Mouse (Mus musculus): ENCODE measurements around the gene Tnnc1.
A peak's percentile ranks its signal among the peaks of the same experiment; 100 is the strongest.

Tnnc1 gene

DNA sequence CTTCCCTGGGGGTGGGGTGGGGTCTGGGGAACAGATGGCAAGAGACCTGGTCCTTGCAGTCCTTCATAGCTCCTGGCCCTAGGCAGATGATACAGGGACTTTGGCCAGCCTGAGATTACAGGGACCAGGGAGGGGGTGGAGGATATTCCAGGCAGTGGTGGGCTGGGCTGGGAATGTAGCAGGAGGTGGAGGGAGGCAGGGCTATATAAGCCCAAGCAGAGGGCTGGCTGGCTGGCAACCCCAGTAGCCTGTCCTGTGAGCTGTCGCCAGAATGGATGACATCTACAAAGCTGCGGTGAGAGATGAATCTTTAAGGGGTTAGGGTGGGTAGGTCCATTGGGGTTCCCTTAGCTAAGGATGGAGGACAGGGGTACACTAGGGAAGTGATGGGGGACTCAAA is at the start of gene Tnnc1:
Tnnc1 (plus strand) TSS at position 229 of the 400 bp plus-strand sequence.
- DNase-seq: no peak

DNA sequence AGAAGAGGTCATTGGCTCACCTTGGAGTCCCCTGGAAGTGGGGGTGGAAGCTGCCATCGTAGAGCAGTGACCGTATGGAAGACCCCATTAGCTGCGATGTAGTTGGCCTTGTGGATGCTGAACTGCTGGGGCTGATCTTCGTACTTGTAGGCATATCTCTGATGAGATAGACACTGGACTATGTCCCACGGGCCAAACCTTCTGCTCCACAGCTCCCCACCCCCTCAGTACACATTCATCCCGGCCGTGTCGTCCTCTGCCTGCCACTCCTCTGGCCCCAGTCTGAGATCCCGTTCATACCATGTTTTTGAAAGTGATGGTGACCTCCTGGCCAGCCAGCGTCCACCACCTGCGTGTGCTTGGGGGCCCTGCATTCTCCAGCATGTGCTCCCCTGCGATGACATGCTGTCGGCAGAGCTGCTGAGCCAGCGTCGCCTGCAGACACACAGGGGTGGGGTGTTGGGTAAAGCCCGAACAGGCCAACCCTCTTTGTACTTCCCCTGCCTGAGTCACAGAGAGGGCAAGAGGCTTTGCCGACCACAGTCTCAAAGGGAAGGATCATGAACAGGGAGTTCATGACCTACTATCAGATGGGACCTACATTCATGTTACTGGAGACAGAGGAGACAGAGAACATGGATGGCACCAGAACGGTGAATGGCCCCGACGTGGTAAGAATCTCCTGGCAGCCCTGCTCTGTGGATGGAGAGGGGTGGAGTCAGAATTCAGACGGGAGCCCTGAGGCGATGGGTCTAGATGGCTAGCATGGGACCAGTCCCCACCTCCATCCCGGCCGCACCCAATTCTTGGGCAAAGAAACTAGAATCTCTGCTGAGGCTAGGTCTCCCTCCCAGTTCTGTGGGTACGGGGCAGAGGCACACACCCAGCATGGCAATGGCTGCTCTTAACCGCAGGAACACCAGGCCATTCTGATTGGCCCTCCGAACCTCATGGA is 47.6 kb upstream of the Tnnc1 start:
- DNase-seq: no peak

DNA sequence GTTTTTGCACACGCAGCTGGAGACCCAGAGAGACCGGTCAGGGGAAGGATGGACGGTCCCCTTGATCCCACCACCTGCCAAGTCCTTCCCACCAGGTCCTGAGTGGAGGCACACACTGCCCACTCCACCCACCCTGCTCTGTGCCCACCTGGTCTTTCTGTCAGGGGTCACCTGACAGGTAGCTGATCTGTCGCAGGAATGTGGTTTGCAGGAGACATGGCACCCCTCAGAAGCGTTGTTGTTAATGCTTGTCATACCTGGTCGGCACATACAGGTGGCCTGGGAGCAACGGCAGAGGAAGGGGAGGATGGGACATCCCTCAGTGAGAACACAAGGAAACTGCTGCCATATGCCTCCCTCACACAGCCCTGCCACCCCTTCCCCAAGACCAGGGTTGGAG is 46.9 kb upstream of the Tnnc1 start:
- DNase-seq: no peak

DNA sequence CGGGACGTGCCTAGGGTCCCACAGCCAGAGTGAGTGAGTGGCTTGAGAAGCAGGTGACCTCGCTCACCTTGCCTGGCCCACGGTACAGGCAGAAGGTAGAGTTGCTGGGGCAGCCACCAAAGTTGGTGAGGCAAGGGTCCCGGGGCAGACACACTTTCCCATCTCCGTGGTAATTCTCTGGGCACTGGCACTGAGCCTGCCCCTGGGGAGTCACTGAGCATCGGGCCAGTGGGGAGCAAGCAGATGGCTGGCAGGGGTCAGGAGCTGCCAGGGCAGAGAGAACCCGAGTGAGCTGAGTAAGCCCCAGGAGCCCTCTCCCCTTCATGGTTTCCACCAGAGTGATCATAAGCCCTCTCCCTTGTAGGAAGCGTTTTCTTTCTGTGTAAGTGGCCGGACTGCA is 46.5 kb upstream of the Tnnc1 start:
- no peak for DNase-seq

DNA sequence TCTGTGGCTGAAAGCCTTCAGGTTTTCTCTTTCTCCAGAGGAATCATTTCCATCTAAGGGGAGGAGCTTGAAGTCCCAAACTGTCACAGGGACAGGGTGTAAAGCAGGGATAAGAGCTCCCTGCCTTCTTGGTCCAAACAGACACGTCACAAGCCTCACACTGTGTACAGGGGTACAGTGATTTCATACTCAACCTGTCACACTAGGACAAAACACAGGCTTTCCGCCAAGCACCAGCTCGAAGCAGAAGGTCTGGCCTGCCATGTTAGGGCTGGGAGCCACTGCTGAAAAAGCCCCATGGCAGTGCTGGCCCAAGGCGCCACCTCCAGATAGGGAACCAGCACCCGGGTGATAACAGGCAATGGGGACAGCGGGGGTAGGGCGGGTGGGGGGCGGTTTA is 44.0 kb upstream of the Tnnc1 start:
- no peak for DNase-seq

GRCm38 (mm10) chr14:31165010-31165409 is 43.1 kb upstream of the Tnnc1 start:
- no peak for DNase-seq

GRCm38 (mm10) chr14:31165458-31165857 is 42.7 kb upstream of the Tnnc1 start:
- no peak for DNase-seq

DNA sequence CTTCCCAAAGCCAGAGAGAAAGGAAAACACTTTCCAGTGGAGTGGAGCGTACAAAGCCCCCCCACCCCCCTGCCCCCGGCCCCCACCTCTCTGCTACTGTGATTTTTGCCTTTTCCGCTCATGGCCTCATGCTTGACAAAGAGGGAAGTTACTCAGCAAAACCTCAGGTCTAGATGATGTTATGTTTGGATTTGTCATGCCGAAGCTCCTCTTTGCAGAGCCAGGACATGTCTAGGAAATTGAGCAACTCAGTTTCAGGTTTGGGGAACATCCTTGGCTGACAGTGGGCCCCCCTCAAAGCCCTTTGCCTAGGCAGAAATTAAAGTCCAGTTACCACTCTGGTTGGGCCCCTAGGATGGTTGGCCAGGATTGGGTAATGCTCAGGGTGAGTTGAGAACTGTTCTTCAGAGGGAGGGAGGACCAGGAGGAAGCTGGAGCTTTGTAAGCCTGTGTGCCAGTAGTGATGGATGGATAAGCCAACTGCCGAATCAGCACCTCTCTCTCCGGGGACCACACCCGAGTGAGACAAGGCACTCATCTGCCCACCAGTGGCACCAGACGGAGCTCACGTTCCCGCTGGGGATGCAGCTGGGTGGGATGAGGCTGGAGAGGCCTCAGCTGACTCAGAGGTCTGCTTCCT is 42.0 kb upstream of the Tnnc1 start:
- no peak for DNase-seq

- no peak for DNase-seq
Measured at GRCm38 (mm10) chr14:31166827-31167226, 41.3 kb upstream of the Tnnc1 start.

- DNase-seq: peak; percentile 59
Measured at GRCm38 (mm10) chr14:31168425-31168824, 39.7 kb upstream of the Tnnc1 start, which contains the start of gene Stab1. Stab1 (minus strand) TSS chr14:31168641.

- no peak for DNase-seq
Measured at GRCm38 (mm10) chr14:31169508-31169907, 38.6 kb upstream of the Tnnc1 start.

GRCm38 (mm10) chr14:31170963-31171362 is 37.1 kb upstream of the Tnnc1 start:
- DNase-seq: no peak

GRCm38 (mm10) chr14:31171386-31171785 is 36.7 kb upstream of the Tnnc1 start:
- no peak for DNase-seq

DNA sequence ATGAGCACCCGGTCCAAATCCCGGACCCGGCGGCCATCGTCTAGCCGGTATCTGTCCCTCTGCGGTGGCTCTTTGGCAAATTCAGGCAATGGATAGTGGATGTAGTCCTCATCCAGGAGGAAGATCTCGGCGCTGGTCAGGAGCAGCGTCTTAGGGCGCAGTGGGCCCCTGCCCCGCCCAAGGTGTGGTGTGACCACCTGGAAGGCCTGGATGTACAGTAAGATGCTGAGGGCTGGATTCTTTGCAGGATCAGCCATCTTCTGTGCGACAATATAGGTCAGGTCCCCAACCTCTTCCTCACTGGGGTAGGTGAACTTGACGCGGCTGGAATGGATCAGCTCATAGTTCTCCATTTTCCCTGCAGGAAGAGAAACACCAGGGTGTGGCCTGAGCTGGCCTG is 36.3 kb upstream of the Tnnc1 start:
- DNase-seq: no peak

- DNase-seq: peak; percentile 50
Measured at GRCm38 (mm10) chr14:31172781-31173455, 35.2 kb upstream of the Tnnc1 start.

DNA sequence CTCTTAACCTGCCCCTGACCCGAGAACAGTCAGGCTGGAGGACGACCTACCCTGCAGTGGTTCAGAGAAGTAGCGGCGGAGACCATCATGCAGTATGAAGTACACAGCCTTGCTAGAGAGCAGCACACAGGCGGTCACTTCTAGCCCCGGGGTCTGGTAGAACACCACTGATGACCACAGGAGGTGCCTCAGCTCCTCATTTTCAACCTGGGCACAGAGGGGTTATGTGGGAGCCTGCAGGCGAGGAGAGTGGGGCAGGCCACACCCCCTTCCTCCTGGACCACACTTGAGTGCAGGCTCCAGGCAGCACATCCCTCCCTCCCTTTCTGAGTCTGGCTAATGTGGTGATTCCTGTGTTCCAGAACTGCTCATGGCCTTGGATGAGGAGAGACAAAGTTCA is 34.6 kb upstream of the Tnnc1 start:
- DNase-seq: no peak

DNA sequence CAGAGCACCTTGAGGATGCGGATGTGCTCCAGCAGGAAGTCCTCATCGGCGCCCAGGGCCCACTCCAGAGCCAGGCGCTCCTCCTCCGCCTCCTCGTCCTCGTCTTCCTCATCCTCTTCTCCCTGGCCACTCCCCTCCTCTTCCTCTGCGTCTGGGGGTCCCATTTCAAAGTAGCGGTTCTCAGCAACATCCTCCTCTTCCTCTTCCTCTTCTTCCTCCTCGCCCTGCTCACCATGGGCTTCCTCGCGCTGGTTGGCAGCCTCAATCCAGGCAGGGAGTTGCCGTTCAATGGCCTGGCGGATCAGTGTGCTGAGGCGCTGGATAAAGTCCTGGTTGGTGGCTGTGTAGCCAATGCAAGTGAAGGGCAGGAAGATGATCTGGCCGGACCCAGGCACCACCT is 30.8 kb upstream of the Tnnc1 start:
- DNase-seq: no peak

DNA sequence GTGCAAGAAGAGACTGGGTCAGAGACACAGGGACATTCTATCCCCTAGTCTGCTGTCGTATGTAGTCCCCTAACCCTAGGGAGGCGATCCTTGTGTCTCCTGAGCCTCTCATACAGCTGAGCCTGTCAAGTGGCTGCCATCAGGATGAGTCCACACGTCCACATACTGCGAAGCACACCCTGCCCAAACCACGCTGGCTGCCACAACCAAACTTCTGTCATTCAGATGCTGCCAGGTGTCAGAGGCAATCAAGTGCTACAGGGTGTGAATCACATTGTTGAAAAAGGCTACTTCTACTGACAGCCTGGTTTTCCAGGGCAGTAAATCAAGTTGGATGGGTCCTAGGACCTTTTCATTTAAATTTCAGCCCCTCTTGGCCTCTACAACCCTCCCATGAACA is 30.4 kb upstream of the Tnnc1 start:
- DNase-seq: no peak

DNA sequence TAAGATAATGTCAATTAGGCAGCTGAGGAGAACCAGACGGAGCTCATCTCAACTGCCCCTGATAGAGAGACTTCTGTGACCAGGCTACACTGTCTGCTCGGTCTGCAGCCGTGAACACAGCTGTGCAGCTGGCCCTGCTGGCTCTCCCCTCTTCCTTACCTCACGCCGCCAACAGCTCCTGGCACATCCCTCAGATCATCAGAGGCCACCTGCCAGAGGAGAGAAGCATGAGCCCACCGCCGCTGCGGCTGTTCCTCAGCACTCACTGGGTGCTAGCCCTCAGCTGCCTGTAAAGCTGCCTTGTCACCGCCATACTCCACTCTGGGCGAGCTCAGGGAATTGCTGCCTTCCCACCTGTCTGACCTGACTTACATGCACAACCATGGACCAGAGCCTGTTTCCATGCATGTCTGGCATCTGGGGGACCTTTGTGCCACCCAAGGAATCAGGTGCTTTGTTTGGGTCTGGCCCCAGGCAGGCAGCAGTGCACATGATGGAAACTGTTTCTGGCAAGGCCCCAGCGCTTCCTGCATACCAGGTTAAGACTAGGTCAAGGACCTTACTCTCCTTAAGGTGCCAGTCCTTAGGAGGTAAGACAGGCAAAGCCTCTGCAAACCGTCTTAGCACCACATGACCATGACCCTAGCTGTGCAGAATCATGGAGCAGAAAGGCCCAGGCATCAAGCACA is 28.3 kb upstream of the Tnnc1 start:
- DNase-seq: peak; percentile 86

DNA sequence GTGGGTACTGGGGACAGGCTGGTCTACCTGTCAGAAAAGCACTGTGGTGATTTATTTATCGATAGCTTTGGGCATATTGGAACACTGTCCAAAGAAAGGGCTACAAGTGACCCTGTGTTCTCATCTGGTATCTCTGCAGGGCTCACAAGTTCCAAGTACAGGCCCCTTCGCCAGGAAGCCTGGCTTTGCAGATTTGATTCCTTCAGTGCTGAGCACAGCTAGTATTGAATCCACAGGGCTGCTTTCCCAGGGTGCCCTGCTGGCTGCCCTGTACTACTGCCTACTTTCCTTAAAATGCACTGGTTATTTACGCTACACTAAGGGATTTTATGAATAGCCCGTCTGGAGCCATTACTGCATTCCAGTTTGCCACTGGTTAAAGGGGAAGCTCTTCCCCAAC is 26.6 kb upstream of the Tnnc1 start:
- no peak for DNase-seq

GRCm38 (mm10) chr14:31182786-31183290 is 25.3 kb upstream of the Tnnc1 start:
- DNase-seq: peak; percentile 76

- DNase-seq: no peak
Measured at GRCm38 (mm10) chr14:31183541-31183940, 24.6 kb upstream of the Tnnc1 start.

- no peak for DNase-seq
Measured at GRCm38 (mm10) chr14:31184195-31184594, 23.9 kb upstream of the Tnnc1 start.

Measured in kidney, adult 11 months (tissue).